In genomic region chr3:35341840-35342239, GRCm38 (mm10) we compare ENCODE assay signal across 10 mouse cellular contexts.
DNase-seq lines count a peak whose midpoint lies in the region; ATAC-seq lines count a peak whose summit lies in the region.
"Had no signal": no experiment of that assay in that cellular context is flagged by ENCODE, and none has a peak within 500 bp of the region (broad histone marks: within the 10 kb centered on the region; RNA-seq: fewer than 3 reads in every experiment).

No protein-coding gene starts in this region.

- peak; percentile 54 for DNase-seq in embryo, embryonic 10 days (ENCODE audit: low spot score)
- no peak for DNase-seq in embryo, embryonic 9.5 days (ENCODE audit: extremely low spot score)
- DNase-seq in neural tube, embryonic 11.5 days (ENCODE audit: low spot score) = peak; percentile 29
- no peak for DNase-seq in neural tube, embryonic 10.5 days (ENCODE audit: extremely low spot score, low spot score)
- DNase-seq in yolk sac, embryonic 10.5 days (ENCODE audit: low spot score) = peak; percentile 65
- DNase-seq in spleen, postnatal 36 days (ENCODE audit: low spot score in 2 of 2) = no peak
- DNase-seq in gastrocnemius, adult 18-20 months (ENCODE audit: low spot score) = no peak
- DNase-seq: gastrocnemius, postnatal 36 days; lung, adult 18-20 months had no signal

- H3K36me3 ChIP-seq in neural tube, embryonic 11.5 days (ENCODE audit: control insufficient read depth, insufficient read depth, low read length) = no peaks in the 10 kb centered on the region
- no peaks in the 10 kb centered on the region for H3K36me3 ChIP-seq in liver, embryonic 12.5 days

- H3K27me3 ChIP-seq in neural tube, embryonic 11.5 days (ENCODE audit: control insufficient read depth, insufficient read depth, low read length) = no peaks in the 10 kb centered on the region
- H3K27me3 ChIP-seq in liver, embryonic 12.5 days (replicated peaks) = peaks cover 20% of the 10 kb centered on the region; the same call in 1 of the 2 replicates

- peaks cover 13% of the 10 kb centered on the region for H3K4me1 ChIP-seq in neural tube, embryonic 11.5 days (ENCODE audit: control insufficient read depth, insufficient read depth, low read length)
- H3K4me1 ChIP-seq in liver, embryonic 12.5 days = no peaks in the 10 kb centered on the region

- peak overlapping the region; percentile 91 for H3K27ac ChIP-seq in neural tube, embryonic 11.5 days (ENCODE audit: low read depth, low read length)
- no peak overlapping the region for H3K27ac ChIP-seq in liver, embryonic 12.5 days

- 9% methylated on average over 9 of the region's 9 CpGs for WGBS in neural tube, embryonic 11.5 days
- WGBS in liver, embryonic 12.5 days (ENCODE audit: insufficient replicate concordance) = 8% methylated on average over 9 of the region's 9 CpGs

- H3K4me2 ChIP-seq in neural tube, embryonic 11.5 days (ENCODE audit: low read depth) = peak overlapping the region; percentile 59
- H3K4me2 ChIP-seq in liver, embryonic 12.5 days = peak overlapping the region; percentile 50

- peak overlapping the region; percentile 37; the same call in 1 of the 2 replicates for H3K9ac ChIP-seq in neural tube, embryonic 11.5 days (ENCODE audit: low read length)
- H3K9ac ChIP-seq in liver, embryonic 12.5 days = no peak overlapping the region

- H3K9me3 ChIP-seq in neural tube, embryonic 11.5 days (ENCODE audit: control insufficient read depth, low read length) = no peaks in the 10 kb centered on the region
- H3K9me3 ChIP-seq in liver, embryonic 12.5 days (replicated peaks) = no peaks in the 10 kb centered on the region

- no peak for ATAC-seq in neural tube, embryonic 11.5 days (ENCODE audit: insufficient read depth, low FRiP score, low TSS enrichment)
- ATAC-seq in liver, embryonic 12.5 days = no peak

- no peak overlapping the region for H3K4me3 ChIP-seq in neural tube, embryonic 11.5 days (ENCODE audit: low read depth, low read length)
- 0 out of 2 replicates have a peak overlapping the region, but pooled peaks have one; percentile 38 for H3K4me3 ChIP-seq in liver, embryonic 12.5 days

Comparison
In these comparisons a context has a peak if more than half of its experiments do, and no peak if none do; other contexts are left out.
1. DNase-seq: peak in embryo, embryonic 10 days (single experiment), neural tube, embryonic 11.5 days (single experiment) and yolk sac, embryonic 10.5 days (single experiment); none in embryo, embryonic 9.5 days (single experiment), neural tube, embryonic 10.5 days (single experiment), spleen, postnatal 36 days (0 of 2) and gastrocnemius, adult 18-20 months (single experiment).